Mouse (Mus musculus) forebrain, embryonic 11.5 days (tissue): ENCODE results near the gene Rnf25. TPM values are rescaled to one million over a fixed set of nuclear protein-coding genes. Genes with fewer than 3 reads are reported as not detected.

Experiments used
- ATAC-seq: fragments of 200-750 bp; cut with Nextera tagmentation; replicated peaks from 2 replicates; pipeline ENCODE4 v1.8.0; 2017; ENCODE audit warnings: moderate TSS enrichment; ENCODE audit not compliant: low FRiP score
- DNase-seq: peaks from one replicate; pipeline ENCODE4 v3.0.0-alpha.2; 2017; ENCODE audit warnings: low spot score
- H3K27ac ChIP-seq: fragments of 300-500 bp; sonication (generic); 2 replicates; pipeline ENCODE4 v1.5.1; 2014; ENCODE audit warnings: low read depth, low read length
- H3K27me3 ChIP-seq: fragments of 300-500 bp; sonication (generic); 2 replicates; pipeline ENCODE4 v1.6.1; 2014; ENCODE audit warnings: mild to moderate bottlenecking, low read length, mixed read lengths; ENCODE audit not compliant: control insufficient read depth, insufficient read depth
- H3K36me3 ChIP-seq: fragments of 300-500 bp; sonication (generic); 2 replicates; pipeline ENCODE4 v1.6.1; 2014; ENCODE audit warnings: mild to moderate bottlenecking, low read length, moderate library complexity, mixed read lengths; ENCODE audit not compliant: control insufficient read depth, insufficient read depth
- H3K4me1 ChIP-seq: fragments of 300-500 bp; sonication (generic); replicated peaks from 2 replicates; pipeline ENCODE4 v1.6.1; 2014; ENCODE audit warnings: low read length, mixed read lengths; ENCODE audit not compliant: control insufficient read depth, insufficient read depth
- H3K4me2 ChIP-seq: fragments of 300-500 bp; sonication (generic); 2 replicates; pipeline ENCODE4 v1.6.1; 2014; ENCODE audit warnings: low read depth, mild to moderate bottlenecking, low read length, moderate library complexity, mixed read lengths; ENCODE audit not compliant: severe bottlenecking
- H3K4me3 ChIP-seq: fragments of 300-500 bp; sonication (generic); 2 replicates; pipeline ENCODE4 v1.5.1; 2014; ENCODE audit warnings: low read depth, low read length
- H3K9ac ChIP-seq: fragments of 300-500 bp; sonication (generic); 2 replicates; pipeline ENCODE4 v1.6.1; 2014; ENCODE audit warnings: low read length
- H3K9me3 ChIP-seq: fragments of 300-500 bp; sonication (generic); 2 replicates; pipeline ENCODE4 v1.6.1; 2016; ENCODE audit warnings: low read length, mixed read lengths; ENCODE audit not compliant: control insufficient read depth
- WGBS: fragments of 180-500 bp; shearing (Covaris S2); extraction: QIAGEN DNeasy Blood & Tissue Kit; methylation state at CpG from one replicate; pipeline ENCODE4 v1.1.7; 2014; 5-methylcytosine and 5-hydroxymethylcytosine counted together
- polyA plus RNA-seq: library from polyadenylated mRNA; unstranded; fragments of >200 nt; fragmentation: Nextera tagmentation; extraction: Ambion mirVana; gene quantifications from 2 replicates; pipeline ENCODE4 v1.2.1, GENCODE M21; 2014

The Rnf25 gene
- polyA plus RNA-seq = 6.3 and 8.7 TPM in 2 replicates

- peak; percentile 84 for ATAC-seq
- WGBS = 9% methylated on average over 25 of the region's 25 CpGs
- peaks cover 5% of the 10 kb centered on the region; the same call in 1 of the 2 replicates for H3K4me1 ChIP-seq
- peak within 1 kb of the TSS; percentile 86 for H3K4me3 ChIP-seq
- H3K9ac ChIP-seq = peak within 1 kb of the TSS; percentile 80
- no peak within 1 kb of the TSS; the same call in 1 of the 2 replicates for H3K27ac ChIP-seq
- peak within 1 kb of the TSS; percentile 86 for H3K4me2 ChIP-seq
- H3K27me3 ChIP-seq = no peaks in the 10 kb centered on the region
- H3K36me3 ChIP-seq = peaks cover 5% of the 10 kb centered on the region; the same call in 1 of the 2 replicates
- peak; percentile 87 for DNase-seq
- H3K9me3 ChIP-seq = no peaks in the 10 kb centered on the region
These were observed at the start of gene Rnf25, which contains the start of gene Stk36 for GRCm38 (mm10) chr1:74601267-74601962. Rnf25 (minus strand) TSS chr1:74601397. Stk36 (plus strand) TSS chr1:74601445.

- no peaks in the 10 kb centered on the region for H3K27me3 ChIP-seq
- no peak for ATAC-seq
These were observed 42.7 kb upstream of the Rnf25 start for GRCm38 (mm10) chr1:74643926-74644325.

GRCm38 (mm10) chr1:74643524-74643923 is 42.3 kb upstream of the Rnf25 start:
- 77% methylated on average over 2 of the region's 2 CpGs for WGBS
- DNase-seq (no peak), ATAC-seq (no peak)
- no peaks in the 10 kb centered on the region for H3K4me1 ChIP-seq
- no peaks in the 10 kb centered on the region for H3K27me3 ChIP-seq
- no peaks in the 10 kb centered on the region for H3K9me3 ChIP-seq
- no peak overlapping the region for H3K4me3 ChIP-seq
- no peak overlapping the region for H3K4me2 ChIP-seq
- H3K36me3 ChIP-seq = no peaks in the 10 kb centered on the region
- no peak overlapping the region for H3K9ac ChIP-seq
- no peak overlapping the region for H3K27ac ChIP-seq

More at GRCm38 (mm10) chr1:74643926-74644325, 42.7 kb upstream of the Rnf25 start:
- DNase-seq = no peak
- Histone ChIP-seq H3K9ac (no peak overlapping the region), H3K4me3 (no peak overlapping the region), H3K9me3 (no peaks in the 10 kb centered on the region), H3K36me3 (no peaks in the 10 kb centered on the region), H3K4me1 (no peaks in the 10 kb centered on the region), H3K4me2 (no peak overlapping the region), H3K27ac (no peak overlapping the region)

GRCm38 (mm10) chr1:74632734-74633133 is 31.5 kb upstream of the Rnf25 start:
- no peak for DNase-seq
- no peaks in the 10 kb centered on the region for H3K4me1 ChIP-seq
- no peaks in the 10 kb centered on the region for H3K27me3 ChIP-seq
- no peak overlapping the region for H3K27ac ChIP-seq
- no peaks in the 10 kb centered on the region for H3K9me3 ChIP-seq
- no peak for ATAC-seq
- no peak overlapping the region for H3K4me3 ChIP-seq
- no peak overlapping the region for H3K9ac ChIP-seq
- WGBS = 88% methylated on average over 4 of the region's 4 CpGs
- no peak overlapping the region for H3K4me2 ChIP-seq
- H3K36me3 ChIP-seq = no peaks in the 10 kb centered on the region

GRCm38 (mm10) chr1:74628001-74628400 is 26.8 kb upstream of the Rnf25 start:
- H3K27ac ChIP-seq = no peak overlapping the region
- no peak overlapping the region for H3K4me3 ChIP-seq
- no peak overlapping the region for H3K4me2 ChIP-seq
- no peaks in the 10 kb centered on the region for H3K4me1 ChIP-seq
- H3K9me3 ChIP-seq = no peaks in the 10 kb centered on the region
- ATAC-seq (no peak), DNase-seq (no peak)
- H3K36me3 ChIP-seq = no peaks in the 10 kb centered on the region
- 47% methylated on average over 7 of the region's 7 CpGs for WGBS
- no peaks in the 10 kb centered on the region for H3K27me3 ChIP-seq
- no peak overlapping the region for H3K9ac ChIP-seq

GRCm38 (mm10) chr1:74626076-74626475 is 24.9 kb upstream of the Rnf25 start:
- Histone ChIP-seq H3K36me3 (no peaks in the 10 kb centered on the region), H3K4me1 (no peaks in the 10 kb centered on the region), H3K27me3 (no peaks in the 10 kb centered on the region), H3K27ac (no peak overlapping the region), H3K4me2 (no peak overlapping the region), H3K9ac (no peak overlapping the region), H3K9me3 (no peaks in the 10 kb centered on the region), H3K4me3 (no peak overlapping the region)
- DNase-seq = no peak
- 89% methylated on average over 4 of the region's 4 CpGs for WGBS
- ATAC-seq = no peak

- no peaks in the 10 kb centered on the region for H3K27me3 ChIP-seq
- no peak for DNase-seq
- no peak for ATAC-seq
- no peaks in the 10 kb centered on the region for H3K9me3 ChIP-seq
- H3K27ac ChIP-seq = no peak overlapping the region
- H3K4me3 ChIP-seq = no peak overlapping the region
- H3K36me3 ChIP-seq = no peaks in the 10 kb centered on the region
- WGBS = 97% methylated on average over 1 of the region's 1 CpGs
- no peaks in the 10 kb centered on the region for H3K4me1 ChIP-seq
- H3K4me2 ChIP-seq = no peak overlapping the region
- H3K9ac ChIP-seq = no peak overlapping the region
These were observed 23.0 kb upstream of the Rnf25 start for GRCm38 (mm10) chr1:74624183-74624582.

- Histone ChIP-seq H3K9ac (peak overlapping the region; percentile 80), H3K4me1 (peaks cover 5% of the 10 kb centered on the region; the same call in 1 of the 2 replicates), H3K4me2 (peak overlapping the region; percentile 86), H3K27ac (no peak overlapping the region), H3K4me3 (peak overlapping the region; percentile 86), H3K9me3 (no peaks in the 10 kb centered on the region), H3K36me3 (peaks cover 5% of the 10 kb centered on the region; the same call in 1 of the 2 replicates), H3K27me3 (no peaks in the 10 kb centered on the region)
- WGBS = 8% methylated on average over 26 of the region's 26 CpGs
- no peak for DNase-seq
- ATAC-seq = peak; percentile 63; the same call in 1 of the 2 replicates
These were observed 513 bp downstream of the Rnf25 start for GRCm38 (mm10) chr1:74600501-74601266.
